Mouse (Mus musculus) gastrocnemius, postnatal 14 days (tissue): ENCODE results near the gene Mpig6b. TPM values are rescaled to one million over a fixed set of nuclear protein-coding genes. Genes with fewer than 3 reads are reported as not detected.

Source experiments
- DNase-seq: peaks from one replicate; pipeline ENCODE4 v3.0.0; 2021; ENCODE audit warnings: mixed read lengths
- intact Hi-C: fragments of 180-260 bp; cut with DNase I; formaldehyde crosslinking; loops from one replicate; pipeline ENCODE4 v1.15.1; 2025; ENCODE audit warnings: low total_unique reads
- total RNA-seq, 2 experiments: library from RNA; stranded (reverse); gene quantifications; 2 replicates each; pipeline ENCODE4 v1.2.3; 2021

Mpig6b gene
- total RNA-seq, 2 experiments from 2014 or later: not detected

DNA sequence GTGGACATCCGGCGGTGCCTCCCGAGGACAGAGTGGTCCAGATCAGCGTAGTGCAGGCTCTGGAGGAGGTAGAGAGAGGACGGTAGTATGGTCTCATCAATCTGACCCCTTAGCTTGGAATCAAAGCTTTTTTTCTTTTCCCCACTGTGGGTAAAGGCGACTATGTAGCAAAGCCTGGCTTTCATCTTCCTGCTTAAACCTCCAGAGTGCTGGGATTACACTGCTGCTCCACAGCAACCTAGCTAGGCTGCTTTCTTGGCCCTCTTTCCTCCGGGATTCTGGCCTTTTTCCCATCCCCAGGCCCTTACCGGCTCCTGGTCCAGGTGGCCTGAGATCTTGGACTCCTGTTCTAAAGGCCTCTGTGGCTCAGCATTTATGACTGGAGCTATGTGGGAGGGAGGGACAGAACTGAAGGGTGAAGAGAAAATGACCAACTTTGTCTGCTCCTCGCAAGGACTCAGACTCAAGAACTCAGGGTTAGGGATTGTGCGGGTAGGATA is 1.6 kb downstream of the Mpig6b start:
- intact Hi-C loops: no loop called here
- DNase-seq: no peak

DNA sequence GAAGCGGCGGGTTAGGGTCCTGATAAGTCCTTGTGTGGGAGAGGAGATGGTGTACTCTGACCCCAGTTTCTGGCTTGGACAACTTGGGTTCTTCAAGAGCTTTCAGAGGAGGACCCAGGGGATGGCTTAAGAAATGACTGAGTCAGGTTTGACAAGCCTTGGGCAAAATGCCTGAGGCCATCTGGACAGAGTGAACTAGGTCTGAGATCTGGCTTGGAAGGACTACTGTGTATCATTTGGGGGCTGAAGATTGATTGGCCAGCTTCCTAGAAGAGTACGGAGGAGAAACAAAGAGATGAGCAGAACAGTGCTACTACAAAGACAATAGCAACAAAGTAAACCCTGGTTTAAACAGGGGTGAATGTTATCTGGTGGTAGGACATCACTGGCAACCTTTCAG is 2.5 kb downstream of the Mpig6b start:
- DNase-seq: no peak
- intact Hi-C loops: no loop called here

DNA sequence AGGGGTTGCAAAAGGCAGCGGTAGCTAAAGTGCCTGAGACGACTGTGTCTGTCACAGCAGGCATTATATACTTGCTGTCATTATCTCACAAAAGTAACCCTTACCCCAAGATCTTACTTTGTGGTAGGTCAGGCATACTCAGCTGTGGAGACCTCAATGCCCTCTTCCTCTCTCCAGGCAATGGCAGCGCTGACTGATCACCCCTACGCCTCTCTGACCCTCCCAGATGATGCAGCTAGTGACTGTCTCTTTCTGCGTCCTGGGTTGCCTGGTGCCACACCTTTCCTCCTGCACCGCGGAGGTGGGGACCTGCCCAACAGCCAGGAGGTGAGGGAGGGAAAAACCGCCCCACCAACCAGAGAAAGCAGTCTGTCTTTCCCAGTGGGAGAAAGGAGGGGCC is 4.7 kb downstream of the Mpig6b start:
- no peak for DNase-seq
- intact Hi-C loops: no loop called here

DNA sequence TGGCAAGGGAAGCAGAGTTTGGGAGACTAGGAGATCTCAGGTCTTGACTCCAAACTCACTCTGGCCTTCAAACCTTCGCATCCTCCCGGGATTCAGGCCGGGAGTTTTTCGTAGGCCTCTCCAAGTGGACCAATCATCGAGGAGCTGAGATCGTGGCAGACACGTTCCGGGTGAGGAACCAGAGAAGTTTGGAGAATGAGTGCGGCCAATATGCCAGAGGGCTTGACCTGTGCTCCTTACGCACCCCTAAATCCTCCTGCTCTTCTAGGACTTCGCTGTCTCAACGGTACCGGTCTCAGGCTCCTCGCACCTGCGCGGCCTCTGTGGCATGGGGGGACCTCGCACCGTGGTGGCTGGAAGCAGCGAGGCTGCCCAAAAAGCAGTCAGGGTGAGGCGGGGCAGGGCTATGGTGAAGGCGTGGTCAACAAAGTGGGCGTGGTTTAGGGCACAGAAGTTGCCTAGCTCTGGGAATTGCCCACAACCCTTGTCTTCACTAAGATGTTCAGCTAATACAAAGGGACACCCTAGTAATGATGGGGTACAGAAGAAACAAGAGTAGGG is 5.2 kb downstream of the Mpig6b start:
- DNase-seq: no peak
- intact Hi-C loops: no loop called here

DNA sequence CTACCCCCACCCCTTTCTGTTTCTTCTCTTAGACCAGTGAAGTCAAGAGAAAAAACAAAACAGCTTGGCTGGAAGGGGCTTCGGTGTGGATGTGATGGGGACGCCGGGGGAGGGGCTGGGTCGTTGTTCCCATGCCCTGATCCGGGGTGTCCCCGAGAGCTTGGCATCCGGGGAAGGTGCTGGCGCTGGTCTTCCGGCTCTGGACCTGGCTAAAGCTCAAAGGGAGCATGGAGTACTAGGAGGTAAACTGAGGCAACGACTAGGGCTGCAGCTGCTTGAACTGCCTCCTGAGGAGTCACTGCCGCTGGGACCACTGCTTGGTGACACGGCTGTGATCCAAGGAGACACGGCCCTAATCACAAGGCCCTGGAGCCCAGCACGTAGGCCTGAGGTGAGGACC is 5.9 kb downstream of the Mpig6b start:
- intact Hi-C loops: no loop called here
- no peak for DNase-seq

DNA sequence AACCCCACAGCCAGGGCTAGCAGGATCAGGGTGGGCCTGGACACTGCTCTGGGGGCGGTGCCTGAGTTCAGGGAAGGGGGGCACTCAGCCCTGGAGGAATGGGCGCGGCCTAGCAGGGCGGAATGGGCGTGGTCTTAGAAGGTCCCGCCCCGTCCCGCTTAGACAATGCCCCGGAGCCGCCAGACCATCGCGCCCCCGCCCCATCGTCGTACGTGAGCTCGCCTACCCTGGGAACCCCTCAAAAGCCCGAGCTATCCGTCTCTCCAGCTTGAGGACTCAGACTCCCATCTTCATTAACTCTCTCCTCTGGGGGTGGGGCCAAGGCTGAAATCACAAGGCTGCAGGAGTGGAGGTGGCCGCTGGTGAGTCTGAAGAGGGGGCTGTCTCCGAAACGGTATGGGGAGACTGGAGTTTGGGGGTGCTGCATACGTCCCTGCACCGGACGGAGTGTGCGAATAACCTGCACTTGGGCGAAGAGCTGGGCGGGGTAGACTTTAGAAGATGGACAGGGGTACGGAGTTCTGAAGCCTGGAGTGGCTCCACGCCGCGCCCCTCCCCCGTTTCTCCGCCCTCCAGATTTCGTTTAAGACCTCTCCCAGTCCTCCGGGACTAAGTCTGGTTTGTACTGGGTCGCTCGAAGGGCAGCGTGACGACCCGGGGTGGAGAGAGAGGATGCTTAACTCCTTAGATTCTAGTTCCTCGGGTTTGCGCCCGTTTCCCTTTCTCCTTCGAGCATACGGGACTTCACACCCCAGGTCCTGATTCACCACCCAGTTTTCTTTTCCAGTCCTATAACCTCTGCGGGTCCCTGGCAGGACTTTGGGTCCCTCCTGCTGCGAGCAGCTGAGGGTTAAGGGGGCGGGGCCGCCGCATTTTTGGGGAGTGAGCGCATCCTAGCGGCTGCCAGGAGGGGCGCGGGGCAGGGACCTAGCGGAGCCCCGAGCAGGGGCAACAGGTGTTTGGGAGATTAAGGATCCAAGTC is 6.8 kb downstream of the Mpig6b start, which contains the start of gene Ddah2:
TSS of gene Ddah2 (plus strand) at position 125 of the 982 bp plus-strand sequence.
- intact Hi-C loops: loop anchor here (2.0 kb wide), 1 partner anchor 38 kb away; no protein-coding TSS in a partner anchor
- peak; percentile 93 for DNase-seq

DNA sequence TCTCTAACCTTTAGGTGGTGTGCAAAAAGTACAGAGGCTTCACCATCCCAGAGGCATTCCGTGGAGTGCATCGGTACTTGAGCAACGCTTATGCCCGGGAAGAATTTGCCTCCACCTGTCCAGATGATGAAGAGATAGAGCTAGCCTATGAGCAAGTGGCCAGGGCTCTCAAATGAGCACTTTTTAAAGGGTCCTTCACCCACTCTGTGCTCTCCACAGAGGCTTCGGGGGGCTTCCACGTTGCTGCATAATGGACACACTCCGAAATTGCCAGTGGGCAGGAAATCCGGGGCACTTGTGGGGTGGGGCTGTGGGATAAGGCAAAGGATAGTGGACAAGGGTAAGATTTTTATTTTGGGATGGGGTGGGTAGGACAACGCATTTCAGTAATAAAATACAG is 7.7 kb downstream of the Mpig6b start:
- intact Hi-C loops: loop anchor here (2.0 kb wide), 1 partner anchor 38 kb away; no protein-coding TSS in a partner anchor
- no peak for DNase-seq

DNA sequence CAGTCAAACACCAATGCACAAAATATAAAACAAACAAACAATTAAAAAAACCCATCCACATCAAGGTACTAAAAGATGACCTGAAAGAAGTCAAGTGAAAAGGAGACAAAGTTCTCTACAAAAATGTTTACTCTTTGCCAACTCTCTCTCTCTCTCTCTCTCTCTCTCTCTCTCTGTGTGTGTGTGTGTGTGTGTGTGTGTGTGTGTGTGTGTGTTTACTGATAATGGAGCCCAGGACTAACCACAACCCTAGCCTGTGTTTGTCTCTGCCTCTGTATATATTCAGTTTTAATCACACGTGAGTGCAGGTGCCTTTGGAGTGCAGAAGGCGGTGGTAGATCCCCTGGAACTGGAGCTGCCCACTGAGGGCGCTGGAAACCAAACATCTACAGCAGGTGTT is 8.9 kb downstream of the Mpig6b start:
- intact Hi-C loops: no loop called here
- DNase-seq: no peak

DNA sequence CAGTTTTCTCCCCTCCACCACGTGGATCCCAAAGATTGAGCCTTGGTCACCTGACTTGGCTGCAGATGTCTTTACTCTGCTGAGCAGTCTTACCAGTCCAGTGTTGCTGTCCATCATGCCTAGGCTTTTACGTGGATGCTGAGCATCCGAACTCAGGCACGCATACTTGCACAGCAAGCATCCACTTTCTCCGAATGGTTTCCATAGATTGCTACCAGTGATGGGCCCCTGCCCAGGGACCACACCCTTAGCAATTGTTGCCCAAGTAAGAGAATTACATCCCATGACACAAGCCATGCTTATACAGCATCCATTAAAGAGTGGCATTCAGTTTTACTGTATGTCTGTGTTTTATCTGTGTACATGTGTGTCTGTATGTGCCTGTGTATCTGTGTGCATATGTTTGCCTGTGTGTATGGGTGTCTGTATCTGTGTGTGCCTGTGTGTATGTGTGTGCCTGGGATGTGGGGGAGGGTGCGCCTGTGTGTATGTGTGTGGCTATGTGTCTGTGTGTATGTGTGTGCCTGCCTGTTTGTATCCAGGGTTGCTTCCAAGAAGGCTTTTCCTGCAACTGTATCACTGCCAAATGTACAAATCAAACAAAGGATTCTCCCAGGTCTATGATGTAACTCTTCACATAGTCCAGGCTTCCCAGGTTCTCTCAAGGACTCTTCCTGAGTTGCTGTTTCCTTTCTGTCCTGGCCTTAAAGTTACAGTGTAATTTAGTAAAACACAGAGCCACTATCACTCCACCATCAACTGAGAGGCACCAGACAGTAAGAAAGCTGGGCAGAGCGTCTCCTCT is 10.1 kb downstream of the Mpig6b start:
- intact Hi-C loops: no loop called here
- DNase-seq: no peak

DNA sequence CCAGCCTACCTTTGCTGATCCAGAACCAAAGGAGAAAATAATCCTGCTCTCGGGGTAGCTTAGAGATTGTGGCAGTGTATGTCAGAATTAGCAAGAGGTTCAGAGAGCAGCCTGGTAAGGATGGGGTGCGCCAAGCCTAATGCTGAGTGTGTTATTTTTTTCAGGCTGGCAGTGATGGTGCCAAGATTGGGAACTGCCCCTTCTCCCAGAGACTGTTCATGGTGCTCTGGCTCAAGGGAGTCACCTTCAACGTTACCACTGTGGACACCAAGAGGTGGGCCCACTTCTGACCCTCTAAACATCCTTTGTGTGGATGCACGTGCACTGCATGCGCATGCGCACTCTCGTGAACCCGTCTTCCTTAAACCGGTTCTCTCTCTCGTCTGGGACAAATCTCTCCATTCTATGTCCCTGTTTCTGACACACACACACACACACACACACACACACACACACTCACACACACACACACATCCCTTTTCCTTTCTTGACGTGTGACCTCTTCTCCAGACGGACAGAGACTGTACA is 13.6 kb downstream of the Mpig6b start:
- DNase-seq: no peak
- intact Hi-C loops: no loop called here

DNA sequence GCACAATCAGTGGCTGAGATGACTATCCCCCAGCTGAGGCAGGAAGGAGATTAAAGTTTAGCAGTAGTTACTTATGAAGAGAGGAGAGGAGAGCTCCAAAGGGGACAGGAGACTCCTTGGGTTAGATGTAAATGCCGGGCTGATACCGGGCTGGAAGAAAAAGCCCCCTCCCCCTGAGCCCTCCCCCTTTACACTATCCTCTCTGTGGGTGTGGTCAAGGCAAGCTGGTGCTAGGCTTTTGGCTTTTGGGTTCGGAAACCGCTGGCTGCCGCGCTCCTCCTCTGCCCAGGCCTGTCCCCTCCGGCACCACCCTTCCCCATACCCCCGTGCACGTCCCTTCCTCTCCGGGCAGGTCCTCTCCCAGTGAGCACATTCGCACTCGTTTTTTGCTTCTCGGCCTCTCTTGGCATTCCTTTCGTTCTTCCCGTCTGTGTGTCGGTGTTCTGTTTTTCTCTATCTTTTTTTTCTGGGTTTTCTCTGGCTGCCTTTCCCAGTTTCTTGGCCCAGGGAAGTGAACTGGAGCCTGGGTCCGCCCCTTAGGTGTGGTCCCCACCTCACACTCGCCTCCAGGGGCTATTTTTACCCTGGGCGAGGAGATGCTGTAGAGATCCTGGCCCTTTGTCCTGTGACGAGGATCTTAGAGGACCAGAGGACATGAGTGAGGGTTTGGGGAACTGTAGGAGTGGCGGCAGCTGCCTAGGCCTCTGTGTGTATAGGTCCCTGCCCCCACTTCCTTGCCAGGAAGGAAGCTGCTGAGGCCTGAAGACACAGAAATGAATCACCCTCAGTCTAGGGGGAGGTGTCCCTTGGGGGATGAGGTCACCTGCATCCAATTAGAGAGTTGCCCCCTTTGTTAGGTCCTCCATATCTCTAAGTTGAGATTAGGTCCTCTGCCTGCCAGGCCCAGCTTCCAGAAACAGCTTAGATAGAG is 14.6 kb downstream of the Mpig6b start:
- peak; percentile 63 for DNase-seq
- intact Hi-C loops: no loop called here

DNA sequence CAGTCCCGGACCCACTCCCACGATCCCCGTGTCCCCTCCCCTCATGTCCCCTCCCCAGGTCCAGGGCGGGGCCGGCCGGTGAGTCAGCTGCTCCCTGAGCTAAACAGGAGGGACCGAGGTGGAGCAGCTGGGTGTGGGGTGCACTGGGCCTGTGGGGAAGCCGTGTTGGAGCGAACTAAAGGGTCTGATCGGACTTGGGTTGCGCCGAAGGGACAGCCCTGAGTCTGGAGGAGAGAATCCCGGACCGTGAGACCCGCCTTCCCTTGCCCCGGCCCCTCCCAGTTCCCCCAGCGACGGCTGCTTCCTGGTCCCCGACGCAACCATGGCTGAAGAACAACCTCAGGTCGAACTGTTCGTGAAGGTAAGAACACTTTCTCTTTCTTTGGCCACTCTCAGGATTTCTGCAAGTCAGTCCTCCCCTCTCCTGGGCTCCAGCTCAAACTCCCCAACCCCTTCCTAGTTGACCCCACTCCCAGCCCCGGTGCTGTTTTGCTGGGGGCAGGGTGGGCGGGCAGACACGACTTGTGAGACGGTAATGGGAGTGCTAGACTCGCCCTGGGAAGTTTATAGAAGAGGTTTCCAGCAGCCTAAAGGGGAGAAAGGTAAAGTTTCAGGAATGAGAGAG is 15.7 kb downstream of the Mpig6b start:
- intact Hi-C loops: no loop called here
- peak; percentile 83 for DNase-seq

DNA sequence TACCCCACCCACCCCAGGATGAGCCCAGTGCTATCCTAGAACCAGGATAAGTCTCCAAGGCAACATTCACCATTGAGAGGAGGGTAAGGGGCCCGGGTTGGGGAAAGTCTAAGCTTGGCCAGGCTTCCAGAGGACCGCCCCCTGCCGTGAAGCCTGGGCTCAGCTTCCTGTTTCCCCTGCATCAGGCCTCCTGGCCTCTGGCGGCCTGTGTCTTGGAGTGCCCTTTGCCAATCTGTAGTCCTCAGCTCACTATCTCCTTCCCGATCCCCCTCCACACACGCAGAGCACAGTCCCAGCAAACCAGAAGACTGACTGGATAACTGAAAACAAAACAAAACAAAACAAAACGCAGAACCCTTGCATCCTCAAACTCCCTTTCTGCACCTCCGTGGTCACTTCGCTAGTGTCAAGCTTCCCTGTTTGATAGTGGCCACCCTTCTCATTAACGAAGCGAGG is 16.4 kb downstream of the Mpig6b start, which contains the start of gene Clic1:
TSS of gene Clic1 (plus strand) at position 406 of the 456 bp plus-strand sequence.
- intact Hi-C loops: no loop called here
- peak; percentile 70 for DNase-seq

DNA sequence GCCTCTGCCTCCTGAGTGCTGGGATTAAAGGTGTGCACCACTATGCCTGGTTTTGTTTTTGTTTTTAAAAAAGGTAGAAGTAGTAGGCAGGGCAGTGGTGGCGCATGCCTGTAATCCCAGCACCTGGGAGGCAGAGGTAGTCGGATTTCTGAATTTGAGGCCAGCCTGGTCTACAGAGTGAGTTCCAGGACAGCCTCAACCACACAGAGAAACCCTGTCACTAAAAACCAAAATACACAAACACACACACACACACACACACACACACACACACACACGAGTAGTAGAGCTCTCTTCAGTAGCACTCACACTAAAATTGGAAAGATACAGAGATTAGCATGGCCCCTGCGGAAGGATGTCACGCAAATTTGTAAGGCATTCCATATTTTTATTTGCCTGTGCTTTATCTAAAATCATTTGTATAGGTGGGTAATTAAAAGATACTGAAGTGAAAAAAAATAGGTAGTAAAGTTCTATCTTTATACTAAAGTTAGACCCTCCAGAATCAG is 17.0 kb downstream of the Mpig6b start:
- intact Hi-C loops: no loop called here
- no peak for DNase-seq

DNA sequence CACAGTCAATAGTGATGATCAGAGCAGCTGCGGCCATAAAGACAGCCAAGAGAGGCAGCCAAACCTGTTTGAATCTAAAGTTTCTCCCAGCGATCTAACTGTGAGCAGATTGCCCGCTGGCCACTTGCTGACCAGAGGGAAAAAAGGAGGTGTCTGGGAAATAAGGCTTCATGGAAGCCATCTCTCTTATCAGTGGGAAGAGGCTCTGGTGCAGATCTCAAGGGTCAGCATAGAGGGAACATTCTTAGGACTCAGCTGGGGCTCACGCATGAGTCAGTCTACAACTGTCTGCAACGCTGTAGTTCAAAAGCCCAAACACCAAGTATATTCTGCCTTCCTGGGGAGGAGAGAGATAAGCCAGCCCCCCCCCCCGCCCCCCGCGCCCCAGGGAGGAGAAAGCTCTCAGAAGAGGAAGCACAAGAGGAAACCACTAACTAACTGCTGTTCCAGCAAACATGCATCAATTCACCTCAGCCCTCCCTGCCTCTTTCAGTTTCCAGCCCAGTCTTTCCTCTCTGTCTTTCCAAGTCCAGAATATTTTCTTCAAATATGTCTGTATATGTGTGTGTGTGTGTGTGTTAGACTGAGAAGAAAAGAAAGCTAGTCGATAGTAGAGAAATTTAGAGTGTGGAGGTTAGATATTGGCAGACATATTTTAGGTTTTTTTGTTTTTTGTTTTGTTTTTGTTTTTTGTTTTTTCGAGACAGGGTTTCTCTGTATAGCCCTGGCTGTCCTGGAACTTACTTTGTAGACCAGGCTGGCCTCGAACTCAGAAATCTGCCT is 17.6 kb downstream of the Mpig6b start:
- intact Hi-C loops: no loop called here
- no peak for DNase-seq

DNA sequence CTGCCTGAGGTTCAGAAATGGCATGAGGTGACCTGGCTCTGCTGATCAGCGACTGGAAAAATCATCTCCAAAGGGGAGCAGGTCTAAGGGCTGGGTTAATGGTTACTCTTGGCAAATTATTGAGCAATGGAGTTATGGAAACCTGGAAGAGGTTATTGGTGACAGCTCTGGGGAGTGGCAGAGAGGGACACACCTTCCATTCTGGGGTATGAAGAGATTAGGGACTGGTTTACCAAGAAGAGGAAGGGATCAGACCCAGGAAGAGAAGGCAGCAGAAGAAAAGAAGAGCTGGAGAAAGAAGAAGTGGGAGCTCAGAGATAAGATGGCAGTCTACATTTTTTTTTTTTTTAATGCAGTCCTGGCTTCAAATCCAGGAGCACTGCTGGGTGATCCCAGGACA is 18.3 kb downstream of the Mpig6b start:
- intact Hi-C loops: no loop called here
- DNase-seq: no peak
